8 mouse cellular contexts compared by ENCODE assay signal in genomic region chr17:12757990-12758389, GRCm38 (mm10). TPM values are rescaled to one million over a fixed set of nuclear protein-coding genes. Genes with fewer than 3 reads are reported as not detected.
A peak's percentile ranks its signal among the peaks of the same experiment; 100 is the strongest.
DNase-seq lines count a peak whose midpoint lies in the region; ATAC-seq lines count a peak whose summit lies in the region.

No protein-coding gene starts in this region.

- no peak for DNase-seq in frontal cortex, postnatal 25 days (ENCODE audit: low spot score in 2 of 2)
- DNase-seq in testis, postnatal 10 days (ENCODE audit: low spot score): peak; percentile 51
- no peak for DNase-seq in testis, postnatal 14 days (ENCODE audit: low spot score)
- peak; percentile 41 for DNase-seq in gastrocnemius, postnatal 25 days
- DNase-seq in lung, postnatal 10 days: peak; percentile 62
- no peak for DNase-seq in thymus, postnatal 4 days
- DNase-seq in urinary bladder, adult 2 months (ENCODE audit: low spot score): no peak

- peak; percentile 65 for ATAC-seq in frontal cortex, adult (ENCODE audit: low TSS enrichment)

RNA-seq across cellular contexts. Expression of gene Igf2r, which starts 11.5 kb away (rescaled TPM):
- 10 to 100 TPM; 44.6 to 45.8 TPM for total RNA-seq in gastrocnemius, postnatal 25 days (2021)
- polyA plus RNA-seq in urinary bladder, adult 2 months (2012; rRNA removed): 35.4 and 51.7 TPM in 2 replicates

Comparison
In these comparisons a context has a peak if more than half of its experiments do, and no peak if none do; other contexts are left out.
1. DNase-seq: peak in testis, postnatal 10 days (single experiment), gastrocnemius, postnatal 25 days (single experiment) and lung, postnatal 10 days (single experiment); none in frontal cortex, postnatal 25 days (0 of 2), testis, postnatal 14 days (single experiment), thymus, postnatal 4 days (single experiment) and urinary bladder, adult 2 months (single experiment).